Mouse (Mus musculus): ENCODE measurements at regions not wholly inside any gene's neighbourhood (a gene's known extent, or its start where the extent isn't known, plus 50 kb on each side); places are given as distances from the start of the nearest gene placed in this dataset.

DNA sequence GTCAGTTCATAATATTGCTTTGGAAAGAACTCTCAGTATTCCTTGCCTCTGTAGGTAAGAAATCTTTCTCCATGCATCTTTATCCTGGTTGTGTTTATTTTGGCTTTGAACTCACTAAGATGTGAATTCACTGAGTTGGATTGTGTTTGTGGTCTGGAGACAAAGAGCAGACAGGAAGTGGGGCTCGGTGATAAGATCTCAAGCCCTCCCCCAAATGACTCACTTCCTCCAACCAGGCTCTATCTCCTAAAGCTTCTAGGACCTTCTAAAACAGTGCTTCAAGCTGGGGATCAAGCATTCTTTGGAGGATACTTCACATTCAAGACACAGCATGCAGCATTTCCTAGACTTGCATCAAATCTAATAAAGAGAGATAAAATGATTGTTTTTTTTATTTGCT lies 395.5 kb upstream of the Nrp1 start:
- Histone ChIP-seq H3K27me3 (no peaks in the 10 kb centered on the region), H3K9ac (no peak overlapping the region), H3K27ac (replicated peaks) (no peak overlapping the region), H3K9me3 (replicated peaks) (no peaks in the 10 kb centered on the region), H3K4me2 (no peak overlapping the region), H3K4me3 (replicated peaks) (no peak overlapping the region), H3K36me3 (replicated peaks) (no peaks in the 10 kb centered on the region), H3K4me1 (replicated peaks) (no peaks in the 10 kb centered on the region)
- ATAC-seq (ENCODE audit: insufficient read depth) = no peak
- 5% methylated on average over 1 of the region's 1 CpGs for WGBS (ENCODE audit: insufficient replicate concordance)

DNA sequence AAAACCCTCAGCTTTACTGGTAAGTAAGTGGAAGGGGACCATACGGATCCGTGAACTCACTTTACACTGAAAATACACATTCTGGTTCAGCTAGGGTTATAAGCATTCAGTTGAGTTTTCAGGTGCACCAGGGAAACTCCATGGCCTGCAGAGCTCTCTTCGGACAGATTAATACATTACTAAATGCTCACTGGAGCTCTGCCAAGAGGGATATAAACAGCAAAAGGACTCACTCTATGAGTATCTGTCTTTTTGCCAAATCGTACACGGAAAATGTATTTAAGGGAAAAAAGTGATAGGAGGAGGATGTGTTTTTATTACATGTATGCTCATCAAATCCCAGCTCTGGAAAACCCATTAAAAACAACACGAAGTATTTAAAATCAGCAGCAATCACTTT lies 394.8 kb upstream of the Nrp1 start:
- no peak for ATAC-seq (ENCODE audit: insufficient read depth)
- Histone ChIP-seq H3K4me1 (replicated peaks) (no peaks in the 10 kb centered on the region), H3K9ac (no peak overlapping the region), H3K36me3 (replicated peaks) (no peaks in the 10 kb centered on the region), H3K27me3 (no peaks in the 10 kb centered on the region), H3K4me2 (no peak overlapping the region), H3K4me3 (replicated peaks) (no peak overlapping the region), H3K27ac (replicated peaks) (no peak overlapping the region), H3K9me3 (replicated peaks) (no peaks in the 10 kb centered on the region)
- 66% methylated on average over 6 of the region's 6 CpGs for WGBS (ENCODE audit: insufficient replicate concordance)

DNA sequence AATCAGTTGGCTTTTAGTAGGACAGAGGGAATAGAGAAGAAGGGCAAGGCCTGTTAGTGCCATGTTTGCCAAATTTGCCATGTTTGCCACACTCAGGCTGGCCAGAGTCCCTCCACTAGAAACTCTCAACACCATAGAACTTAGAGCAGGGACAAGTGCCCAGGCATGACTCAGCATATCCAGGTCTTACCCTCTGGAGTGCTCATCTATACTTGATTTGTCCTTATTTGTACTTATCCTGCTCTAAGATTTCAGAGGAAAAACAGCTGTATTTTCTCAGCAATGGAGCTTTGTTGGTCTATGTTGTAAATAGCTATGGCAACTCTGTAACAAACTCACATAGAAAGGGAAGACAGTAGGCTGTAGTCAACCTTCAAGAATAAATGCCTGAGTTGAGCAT lies 393.6 kb upstream of the Nrp1 start:
- ATAC-seq (ENCODE audit: insufficient read depth) = no peak
- no peak overlapping the region for H3K4me2 ChIP-seq
- H3K9ac ChIP-seq = no peak overlapping the region
- no peak overlapping the region for H3K27ac ChIP-seq (replicated peaks)
- H3K4me3 ChIP-seq (replicated peaks) = no peak overlapping the region
- H3K36me3 ChIP-seq (replicated peaks) = no peaks in the 10 kb centered on the region
- no peaks in the 10 kb centered on the region for H3K27me3 ChIP-seq
- H3K4me1 ChIP-seq (replicated peaks) = no peaks in the 10 kb centered on the region
- H3K9me3 ChIP-seq (replicated peaks) = no peaks in the 10 kb centered on the region

DNA sequence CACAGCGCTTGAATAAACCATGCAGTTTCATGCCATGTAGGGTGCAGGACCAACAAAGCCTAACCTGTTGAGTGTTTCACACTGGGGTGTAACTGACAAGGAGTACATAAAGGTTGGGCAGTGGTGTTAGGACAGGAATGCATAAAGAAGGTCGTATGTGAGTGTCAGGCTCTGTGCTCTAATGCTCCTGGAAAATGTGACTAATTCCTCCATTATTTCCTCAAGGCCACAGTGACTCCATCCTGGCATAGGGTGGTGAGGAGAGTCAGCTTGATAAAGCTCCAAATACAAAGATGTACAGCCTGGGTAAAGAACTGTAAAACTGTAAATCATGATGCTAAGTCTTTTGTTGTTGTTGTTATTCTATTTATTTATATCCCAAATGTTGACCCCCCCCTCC lies 393.1 kb upstream of the Nrp1 start:
- H3K27ac ChIP-seq (replicated peaks) = no peak overlapping the region

DNA sequence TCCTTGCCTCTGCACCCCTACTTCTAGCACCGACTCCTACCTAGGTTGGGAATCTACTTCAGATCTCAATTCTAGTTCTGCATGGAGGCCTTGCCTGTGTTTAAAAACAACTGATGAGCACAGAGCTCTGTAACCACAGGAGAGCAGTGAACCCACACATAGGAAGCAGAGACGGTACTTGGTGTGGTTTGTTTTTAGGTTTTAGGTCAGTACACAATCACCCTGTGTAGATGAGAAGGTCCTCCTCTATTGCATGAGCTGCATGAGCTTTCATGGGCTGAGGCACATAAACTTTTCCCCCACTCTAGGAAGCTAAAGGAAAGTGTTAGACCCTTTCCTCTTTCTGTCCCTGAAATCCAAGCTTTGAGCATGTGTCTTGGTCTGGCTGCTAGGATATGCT lies 390.4 kb upstream of the Nrp1 start:
- no peak overlapping the region for H3K9ac ChIP-seq
- no peak overlapping the region for H3K27ac ChIP-seq (replicated peaks)
- H3K4me1 ChIP-seq (replicated peaks) = no peaks in the 10 kb centered on the region
- ATAC-seq (ENCODE audit: insufficient read depth) = no peak
- no peaks in the 10 kb centered on the region for H3K9me3 ChIP-seq (replicated peaks)
- no peak overlapping the region for H3K4me2 ChIP-seq
- no peaks in the 10 kb centered on the region for H3K36me3 ChIP-seq (replicated peaks)
- H3K4me3 ChIP-seq (replicated peaks) = no peak overlapping the region
- 52% methylated on average over 2 of the region's 2 CpGs for WGBS (ENCODE audit: insufficient replicate concordance)
- H3K27me3 ChIP-seq = no peaks in the 10 kb centered on the region

More for the DNA sequence above, 393.1 kb upstream of the Nrp1 start:
- H3K9ac ChIP-seq = no peak overlapping the region
- H3K27me3 ChIP-seq = no peaks in the 10 kb centered on the region
- no peaks in the 10 kb centered on the region for H3K36me3 ChIP-seq (replicated peaks)
- no peak for ATAC-seq (ENCODE audit: insufficient read depth)
- no peak overlapping the region for H3K4me2 ChIP-seq
- H3K4me1 ChIP-seq (replicated peaks) = no peaks in the 10 kb centered on the region
- no peaks in the 10 kb centered on the region for H3K9me3 ChIP-seq (replicated peaks)
- WGBS (ENCODE audit: insufficient replicate concordance) = 57% methylated on average over 2 of the region's 2 CpGs
- H3K4me3 ChIP-seq (replicated peaks) = no peak overlapping the region

GRCm38 (mm10) chr8:127973194-127973593 lies 385.2 kb upstream of the Nrp1 start:
- 65% methylated on average over 2 of the region's 2 CpGs for WGBS (ENCODE audit: insufficient replicate concordance)
- Histone ChIP-seq H3K4me1 (replicated peaks) (no peaks in the 10 kb centered on the region), H3K27me3 (no peaks in the 10 kb centered on the region), H3K4me2 (no peak overlapping the region), H3K9me3 (replicated peaks) (no peaks in the 10 kb centered on the region), H3K9ac (no peak overlapping the region), H3K4me3 (replicated peaks) (no peak overlapping the region), H3K27ac (replicated peaks) (no peak overlapping the region), H3K36me3 (replicated peaks) (no peaks in the 10 kb centered on the region)
- ATAC-seq (ENCODE audit: insufficient read depth) = no peak

DNA sequence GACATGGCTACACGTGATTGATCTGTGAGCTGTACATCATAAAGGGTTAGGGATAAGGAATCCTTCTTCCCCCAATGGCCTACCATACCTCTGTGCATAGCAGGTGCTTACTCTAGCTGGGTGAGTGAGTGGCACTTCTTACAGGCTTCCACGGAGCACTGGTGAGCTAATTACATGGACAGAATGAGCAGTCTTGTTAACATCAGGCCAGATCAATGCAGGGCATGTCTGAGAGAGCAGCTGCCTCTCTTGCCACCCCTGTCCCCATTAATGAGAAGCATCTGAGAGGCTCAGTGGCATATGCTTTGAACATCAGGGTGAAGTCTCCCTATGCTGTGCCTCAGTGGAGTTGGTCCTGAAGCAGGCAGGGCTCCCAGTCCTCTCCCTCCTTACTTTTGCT lies 380.7 kb upstream of the Nrp1 start:
- Histone ChIP-seq H3K9me3 (replicated peaks) (no peaks in the 10 kb centered on the region), H3K27ac (replicated peaks) (no peak overlapping the region), H3K9ac (no peak overlapping the region), H3K27me3 (no peaks in the 10 kb centered on the region), H3K4me3 (replicated peaks) (no peak overlapping the region), H3K4me2 (no peak overlapping the region), H3K4me1 (replicated peaks) (no peaks in the 10 kb centered on the region), H3K36me3 (replicated peaks) (no peaks in the 10 kb centered on the region)
- no peak for ATAC-seq (ENCODE audit: insufficient read depth)
- WGBS (ENCODE audit: insufficient replicate concordance) = 41% methylated on average over 2 of the region's 2 CpGs

DNA sequence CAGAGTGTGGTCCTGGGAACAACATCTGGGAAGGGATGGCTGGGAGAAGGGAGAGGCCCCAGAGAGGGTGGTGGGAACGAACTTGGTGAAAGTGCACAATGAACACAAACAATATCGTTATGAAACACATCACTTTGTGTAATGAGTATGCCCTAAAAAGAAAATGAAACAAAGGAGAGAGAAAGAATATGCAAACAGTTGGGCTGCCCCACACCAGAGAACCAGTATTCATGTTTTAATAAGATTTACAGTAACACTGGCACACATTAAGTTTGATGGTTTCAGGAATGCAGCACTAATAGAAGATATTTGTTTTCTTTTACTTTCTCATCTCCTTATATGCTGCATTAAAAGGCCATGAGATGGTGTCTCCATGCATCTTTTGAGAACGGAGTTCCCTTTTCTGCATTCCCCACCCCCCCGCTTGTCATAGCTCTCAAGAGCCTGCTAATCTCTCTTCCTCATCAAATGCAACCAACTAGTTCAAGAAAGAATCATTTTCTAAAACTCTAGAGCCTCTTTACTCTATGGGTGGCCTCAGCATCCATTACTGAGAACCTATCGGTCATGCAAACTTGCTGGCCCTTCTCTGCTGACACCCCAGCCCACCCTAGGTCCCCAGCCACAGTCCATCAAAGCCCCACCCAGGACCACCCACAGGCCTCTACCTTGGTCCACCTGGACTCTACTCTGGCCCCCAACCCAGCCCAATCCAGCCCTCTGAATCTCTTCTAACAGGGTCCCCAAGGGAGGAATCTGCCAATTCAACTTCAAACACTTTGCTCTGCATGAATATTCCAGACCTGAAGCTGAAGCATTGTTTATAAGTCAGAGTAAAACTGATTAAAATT lies 379.0 kb upstream of the Nrp1 start:
- Histone ChIP-seq H3K4me2 (no peak overlapping the region), H3K36me3 (replicated peaks) (no peaks in the 10 kb centered on the region), H3K27me3 (no peaks in the 10 kb centered on the region), H3K27ac (replicated peaks) (no peak overlapping the region), H3K4me1 (replicated peaks) (no peaks in the 10 kb centered on the region), H3K9ac (no peak overlapping the region), H3K9me3 (replicated peaks) (no peaks in the 10 kb centered on the region), H3K4me3 (replicated peaks) (no peak overlapping the region)
- 40% methylated on average over 5 of the region's 5 CpGs for WGBS (ENCODE audit: insufficient replicate concordance)
- ATAC-seq (ENCODE audit: insufficient read depth) = no peak

DNA sequence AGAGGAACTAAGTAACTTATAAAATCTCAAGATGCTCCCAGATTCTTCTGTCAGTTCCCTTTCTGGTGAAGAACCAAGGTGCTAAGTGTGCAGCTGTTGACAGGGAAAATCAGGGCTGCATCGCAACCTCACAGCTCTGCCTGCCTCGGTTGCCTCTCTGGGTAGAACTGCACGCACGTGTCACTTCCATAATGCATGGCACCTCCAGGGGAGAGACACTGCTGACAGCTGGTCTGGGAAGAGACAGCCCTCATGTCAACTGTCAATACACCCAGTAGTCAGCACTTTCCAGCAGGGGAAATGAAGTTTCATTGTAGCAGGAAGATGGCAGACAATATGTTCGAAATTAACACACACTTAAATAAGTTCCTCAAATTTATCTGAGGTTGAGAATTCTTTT lies 376.2 kb upstream of the Nrp1 start:
- no peak for ATAC-seq (ENCODE audit: insufficient read depth)
- 46% methylated on average over 5 of the region's 5 CpGs for WGBS (ENCODE audit: insufficient replicate concordance)
- no peak overlapping the region for H3K27ac ChIP-seq (replicated peaks)

GRCm38 (mm10) chr8:127985616-127986015 lies 372.8 kb upstream of the Nrp1 start:
- 67% methylated on average over 6 of the region's 6 CpGs for WGBS (ENCODE audit: insufficient replicate concordance)
- Histone ChIP-seq H3K27me3 (no peaks in the 10 kb centered on the region), H3K4me2 (no peak overlapping the region), H3K9me3 (replicated peaks) (no peaks in the 10 kb centered on the region), H3K4me3 (replicated peaks) (no peak overlapping the region), H3K9ac (no peak overlapping the region), H3K27ac (replicated peaks) (no peak overlapping the region), H3K36me3 (replicated peaks) (no peaks in the 10 kb centered on the region), H3K4me1 (replicated peaks) (no peaks in the 10 kb centered on the region)
- no peak for ATAC-seq (ENCODE audit: insufficient read depth)

More for the DNA sequence above, 376.2 kb upstream of the Nrp1 start:
- H3K4me2 ChIP-seq = no peak overlapping the region
- H3K4me3 ChIP-seq (replicated peaks) = no peak overlapping the region
- no peak overlapping the region for H3K9ac ChIP-seq
- no peaks in the 10 kb centered on the region for H3K27me3 ChIP-seq
- H3K36me3 ChIP-seq (replicated peaks) = no peaks in the 10 kb centered on the region
- H3K4me1 ChIP-seq (replicated peaks) = no peaks in the 10 kb centered on the region
- no peaks in the 10 kb centered on the region for H3K9me3 ChIP-seq (replicated peaks)

GRCm38 (mm10) chr8:127988887-127989286 lies 369.5 kb upstream of the Nrp1 start:
- Histone ChIP-seq H3K9me3 (replicated peaks) (no peaks in the 10 kb centered on the region), H3K36me3 (replicated peaks) (no peaks in the 10 kb centered on the region), H3K9ac (no peak overlapping the region), H3K27me3 (no peaks in the 10 kb centered on the region), H3K4me1 (replicated peaks) (no peaks in the 10 kb centered on the region), H3K4me2 (no peak overlapping the region), H3K27ac (replicated peaks) (no peak overlapping the region), H3K4me3 (replicated peaks) (no peak overlapping the region)
- WGBS (ENCODE audit: insufficient replicate concordance) = 75% methylated on average over 1 of the region's 1 CpGs
- no peak for ATAC-seq (ENCODE audit: insufficient read depth)

GRCm38 (mm10) chr8:127994898-127995297 lies 363.5 kb upstream of the Nrp1 start:
- Histone ChIP-seq H3K9ac (no peak overlapping the region), H3K36me3 (replicated peaks) (no peaks in the 10 kb centered on the region), H3K27ac (replicated peaks) (no peak overlapping the region), H3K4me1 (replicated peaks) (no peaks in the 10 kb centered on the region), H3K4me2 (no peak overlapping the region), H3K27me3 (no peaks in the 10 kb centered on the region), H3K9me3 (replicated peaks) (no peaks in the 10 kb centered on the region), H3K4me3 (replicated peaks) (no peak overlapping the region)
- 53% methylated on average over 1 of the region's 1 CpGs for WGBS (ENCODE audit: insufficient replicate concordance)
- ATAC-seq (ENCODE audit: insufficient read depth) = no peak

Measured in liver, embryonic 15.5 days (tissue).